22 mouse cellular contexts compared by ENCODE assay signal in genomic region chr3:129561011-129561410, GRCm38 (mm10). TPM values are rescaled to one million over a fixed set of nuclear protein-coding genes. Genes with fewer than 3 reads are reported as not detected.
DNase-seq lines count a peak whose midpoint lies in the region; ATAC-seq and TF ChIP-seq lines count a peak whose summit lies in the region.
"Had no signal": no experiment of that assay in that cellular context is flagged by ENCODE, and none has a peak within 500 bp of the region (broad histone marks: within the 10 kb centered on the region; RNA-seq: fewer than 3 reads in every experiment).

No protein-coding gene starts in this region.

- no peak for ATAC-seq in CD4-positive, CD25-positive, alpha-beta regulatory T cell, adult 4 months
- ATAC-seq: forebrain, embryonic 13.5 days; hindbrain, embryonic 16.5 days; midbrain, embryonic 15.5 days had no signal

- no peak for TF ChIP-seq POLR2A in lung, adult 2 months (IDR thresholded peaks at IDR 0.05; ENCODE audit: borderline replicate concordance, extremely low read depth, low read depth, low read length)

- H3K4me1 ChIP-seq in lung, adult 2 months (ENCODE audit: control insufficient read depth, insufficient read depth, low read length) = no peaks in the 10 kb centered on the region; the same call in 1 of the 2 replicates
- H3K4me1 ChIP-seq: limb, embryonic 12.5 days; midbrain, embryonic 15.5 days; stomach, embryonic 15.5 days had no signal

- H3K4me3 ChIP-seq in lung, adult 2 months (replicated peaks; ENCODE audit: extremely low read depth, low read depth, low read length) = no peak overlapping the region
- H3K4me3 ChIP-seq: forebrain, embryonic 13.5 days; heart, embryonic 10.5 days; limb, embryonic 12.5 days; midbrain, embryonic 15.5 days; stomach, embryonic 15.5 days had no signal

- peak; percentile 35 to 60 for DNase-seq in frontal cortex, adult 2 months (ENCODE audit: extremely low spot score in 1 of 2, low spot score in 1 of 2)
- DNase-seq in frontal cortex, postnatal 14 days (ENCODE audit: low spot score in 2 of 2) = no peak
- DNase-seq in right cerebral cortex, adult 2 months (ENCODE audit: low spot score in 2 of 2) = peak; percentile 39 to 56
- no peak for DNase-seq in right cerebral cortex, postnatal 14 days
- DNase-seq in layer of hippocampus, adult 8-10 months (ENCODE audit: low spot score in 2 of 2) = peak; percentile 35 to 44
- DNase-seq in right cerebral cortex, postnatal 25 days = peak; percentile 24
- DNase-seq in lung, adult 2 months = no peak
- DNase-seq: adrenal gland, adult 2 months; cerebellum, adult 11-12 months; embryo, embryonic 11 days; gastrocnemius, postnatal 10 days; kidney, adult 11 months; kidney, postnatal 14 days; lung, adult 18-20 months; spleen, adult 18-20 months had no signal

- WGBS in lung, adult 2 months = 78% methylated on average over 10 of the region's 10 CpGs

- no peak for TF ChIP-seq CTCF in lung, adult 2 months (IDR thresholded peaks at IDR 0.05; ENCODE audit: insufficient read depth, low read length)

RNA-seq across cellular contexts. Expression of gene Elovl6, which starts 28.9 kb away (rescaled TPM):
- 27.4 and 28.1 TPM in 2 replicates for polyA plus RNA-seq in frontal cortex, adult 2 months (2012; rRNA removed)
- 10 to 100 TPM; 28.5 to 41.2 (median 33.1) TPM for total RNA-seq in layer of hippocampus, adult 8-10 months (2022)
- 10 to 100 TPM; 14.3 to 14.6 TPM for polyA plus RNA-seq in CD4-positive, CD25-positive, alpha-beta regulatory T cell, adult 4 months (2017; shearing (Covaris generic))
- 11.3 and 25.1 TPM in 2 replicates for polyA plus RNA-seq in lung, adult 2 months (2012; rRNA removed)

Comparison
In these comparisons a context has a peak if more than half of its experiments do, and no peak if none do; other contexts are left out.
1. DNase-seq: peak in frontal cortex, adult 2 months (2 of 2), right cerebral cortex, adult 2 months (2 of 2), layer of hippocampus, adult 8-10 months (2 of 2) and right cerebral cortex, postnatal 25 days (single experiment); none in frontal cortex, postnatal 14 days (0 of 2), right cerebral cortex, postnatal 14 days (single experiment) and lung, adult 2 months (single experiment).